Mouse (Mus musculus): ENCODE measurements at regions not wholly inside any gene's neighbourhood (a gene's known extent, or its start where the extent isn't known, plus 50 kb on each side); places are given as distances from the start of the nearest gene placed in this dataset.

GRCm38 (mm10) chr4:69197577-69197976, 243.4 kb upstream of the Brinp1 start:
- DNase-seq: no peak

DNA sequence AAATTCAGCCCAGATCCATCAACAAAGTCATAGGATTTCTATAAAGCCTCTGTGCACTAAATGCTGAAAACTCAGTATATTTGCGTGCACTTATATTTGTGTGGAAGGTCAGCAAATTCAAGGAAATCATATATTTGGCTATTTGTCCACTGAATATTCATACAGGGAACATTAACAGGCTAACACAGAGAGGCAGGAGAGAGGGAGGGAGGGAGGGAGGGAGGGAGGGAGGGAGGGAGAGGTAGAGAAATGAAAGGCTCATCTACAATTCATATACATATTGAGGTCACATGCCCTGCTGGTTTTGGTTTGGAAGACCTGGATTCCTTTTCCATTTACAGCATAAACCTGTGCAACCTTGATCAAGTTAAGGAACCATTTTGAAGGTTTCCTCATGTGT, 241.9 kb upstream of the Brinp1 start:
- DNase-seq: no peak

- DNase-seq: peak; percentile 69
Measured at GRCm38 (mm10) chr4:69195645-69196044, 241.4 kb upstream of the Brinp1 start.

Data from cerebellum, adult 9-11 months (tissue).